Mouse (Mus musculus) liver, postnatal 0 days (tissue): ENCODE results near the gene Eva1b. TPM values are rescaled to one million over a fixed set of nuclear protein-coding genes. Genes with fewer than 3 reads are reported as not detected.

ENCODE experiments used
- ATAC-seq: fragments of 200-750 bp; cut with Nextera tagmentation; 2 replicates; pipeline ENCODE4 v1.8.0; 2017; ENCODE audit warnings: mild to moderate bottlenecking, moderate library complexity
- DNase-seq: peaks from one replicate; pipeline ENCODE4 v3.0.0-alpha.2; 2016
- H3K27ac ChIP-seq: fragments of 300-500 bp; sonication (generic); 2 replicates; pipeline ENCODE4 v1.5.1; 2014; ENCODE audit warnings: antibody characterized with exemption, moderate library complexity, mild to moderate bottlenecking, low read depth
- H3K27me3 ChIP-seq: fragments of 300-500 bp; sonication (generic); 2 replicates; pipeline ENCODE4 v1.6.1; 2014; ENCODE audit warnings: low read length, control low read depth, mixed read lengths; ENCODE audit not compliant: insufficient read depth
- H3K36me3 ChIP-seq: fragments of 300-500 bp; sonication (generic); replicated peaks from 2 replicates; pipeline ENCODE4 v1.6.1; 2014; ENCODE audit warnings: mild to moderate bottlenecking, control low read depth, low read length, moderate library complexity, mixed read lengths; ENCODE audit not compliant: insufficient read depth
- H3K4me1 ChIP-seq: fragments of 300-500 bp; sonication (generic); 2 replicates; pipeline ENCODE4 v1.6.1; 2014; ENCODE audit warnings: antibody characterized with exemption, mild to moderate bottlenecking, control low read depth; ENCODE audit not compliant: insufficient read depth
- H3K4me2 ChIP-seq: fragments of 300-500 bp; sonication (generic); 2 replicates; pipeline ENCODE4 v1.6.1; 2014; ENCODE audit warnings: low read depth, mild to moderate bottlenecking, low read length, moderate library complexity, mixed read lengths
- H3K4me3 ChIP-seq: fragments of 300-500 bp; sonication (generic); 2 replicates; pipeline ENCODE4 v1.5.1; 2014; ENCODE audit warnings: low read depth, low read length
- H3K9ac ChIP-seq: fragments of 300-500 bp; sonication (generic); replicated peaks from 2 replicates; pipeline ENCODE4 v1.6.1; 2014; ENCODE audit warnings: mild to moderate bottlenecking, moderate library complexity
- H3K9me3 ChIP-seq: fragments of 300-500 bp; sonication (generic); 2 replicates; pipeline ENCODE4 v1.6.1; 2016; ENCODE audit warnings: mild to moderate bottlenecking, control low read depth, low read length, mixed read lengths
- CTCF ChIP-seq: sonication (generic); IDR thresholded peaks from 2 replicates; pipeline ENCODE4 v1.5.1; 2016; ENCODE audit warnings: antibody characterized with exemption, low read depth
- EP300 ChIP-seq: IDR thresholded peaks from 2 replicates; pipeline ENCODE4 v1.6.1; 2016; ENCODE audit warnings: antibody characterized with exemption, low read depth, mild to moderate bottlenecking
- WGBS: fragments of 180-500 bp; shearing (Covaris S2); extraction: QIAGEN DNeasy Blood & Tissue Kit; methylation state at CpG from one replicate; pipeline ENCODE4 v1.1.7; 2014; ENCODE audit not compliant: insufficient replicate concordance; 5-methylcytosine and 5-hydroxymethylcytosine counted together
- polyA plus RNA-seq: library from polyadenylated mRNA; unstranded; fragments of >200 nt; fragmentation: Nextera tagmentation; extraction: Ambion mirVana; gene quantifications from 2 replicates; pipeline ENCODE4 v1.2.1, GENCODE M21; 2015

Eva1b gene
- polyA plus RNA-seq, 1 experiment from 2014 or later, result 17.7 TPM

- 56% methylated on average over 7 of the region's 7 CpGs for WGBS
- ATAC-seq, result peak; percentile 80
- H3K36me3 ChIP-seq, result peaks cover 60% of the 10 kb centered on the region
- no peak overlapping the region; the same call in 1 of the 2 replicates for H3K27ac ChIP-seq
- no peak overlapping the region for H3K4me3 ChIP-seq
- no peak for TF ChIP-seq EP300
- TF ChIP-seq CTCF, result peak; percentile 93
- no peaks in the 10 kb centered on the region for H3K9me3 ChIP-seq
- H3K9ac ChIP-seq, result no peak overlapping the region
- H3K4me2 ChIP-seq, result no peak overlapping the region
- peaks cover 4% of the 10 kb centered on the region; the same call in 1 of the 2 replicates for H3K4me1 ChIP-seq
- peak; percentile 42 for DNase-seq
- H3K27me3 ChIP-seq, result no peaks in the 10 kb centered on the region
Measured at GRCm38 (mm10) chr4:126181170-126181957, 33.8 kb downstream of the Eva1b start.

- Histone ChIP-seq H3K4me2 (no peak overlapping the region), H3K9me3 (no peaks in the 10 kb centered on the region), H3K4me3 (no peak overlapping the region), H3K36me3 (peaks cover 59% of the 10 kb centered on the region), H3K4me1 (peaks cover 4% of the 10 kb centered on the region; the same call in 1 of the 2 replicates), H3K27ac (no peak overlapping the region), H3K27me3 (no peaks in the 10 kb centered on the region), H3K9ac (no peak overlapping the region)
- DNase-seq (no peak), ATAC-seq (peak; percentile 72)
- TF ChIP-seq EP300 (no peak), CTCF (no peak)
- 70% methylated on average over 5 of the region's 5 CpGs for WGBS
Measured at GRCm38 (mm10) chr4:126183034-126183433, 35.5 kb downstream of the Eva1b start.

GRCm38 (mm10) chr4:126187096-126187495 lies 39.6 kb downstream of the Eva1b start:
- WGBS, result 89% methylated on average over 3 of the region's 3 CpGs
- Histone ChIP-seq H3K4me2 (no peak overlapping the region), H3K36me3 (peaks cover 54% of the 10 kb centered on the region), H3K4me3 (no peak overlapping the region), H3K27ac (no peak overlapping the region), H3K9me3 (no peaks in the 10 kb centered on the region), H3K9ac (no peak overlapping the region), H3K27me3 (no peaks in the 10 kb centered on the region), H3K4me1 (0 out of 2 replicates have a peak, but pooled peaks cover 2% of the 10 kb centered on the region)
- TF ChIP-seq CTCF, result no peak
- TF ChIP-seq EP300, result no peak
- no peak for ATAC-seq
- DNase-seq, result no peak

- H3K36me3 ChIP-seq, result peaks cover 58% of the 10 kb centered on the region
- 86% methylated on average over 2 of the region's 2 CpGs for WGBS
- no peak overlapping the region for H3K4me3 ChIP-seq
- DNase-seq, result no peak
- 0 out of 2 replicates have a peak, but pooled peaks cover 2% of the 10 kb centered on the region for H3K4me1 ChIP-seq
- no peaks in the 10 kb centered on the region for H3K9me3 ChIP-seq
- TF ChIP-seq CTCF, result no peak
- no peak for TF ChIP-seq EP300
- no peak overlapping the region for H3K4me2 ChIP-seq
- H3K27ac ChIP-seq, result no peak overlapping the region
- no peak for ATAC-seq
- H3K27me3 ChIP-seq, result no peaks in the 10 kb centered on the region
- no peak overlapping the region for H3K9ac ChIP-seq
Measured at GRCm38 (mm10) chr4:126190636-126191035, 43.1 kb downstream of the Eva1b start.

- no peak for DNase-seq
- Histone ChIP-seq H3K4me3 (no peak overlapping the region), H3K36me3 (peaks cover 39% of the 10 kb centered on the region), H3K9ac (no peak overlapping the region), H3K4me1 (peaks cover 20% of the 10 kb centered on the region), H3K27ac (no peak overlapping the region), H3K4me2 (no peak overlapping the region), H3K9me3 (no peaks in the 10 kb centered on the region), H3K27me3 (no peaks in the 10 kb centered on the region)
- TF ChIP-seq CTCF (no peak), EP300 (no peak)
- ATAC-seq, result no peak
Measured at GRCm38 (mm10) chr4:126194216-126194615, 46.7 kb downstream of the Eva1b start.

GRCm38 (mm10) chr4:126194916-126195315 lies 47.4 kb downstream of the Eva1b start:
- no peak for DNase-seq
- TF ChIP-seq EP300, result no peak
- TF ChIP-seq CTCF, result no peak
- no peak for ATAC-seq
- 87% methylated on average over 4 of the region's 4 CpGs for WGBS
- Histone ChIP-seq H3K4me2 (no peak overlapping the region), H3K4me3 (no peak overlapping the region), H3K27ac (no peak overlapping the region), H3K36me3 (peaks cover 39% of the 10 kb centered on the region), H3K9ac (no peak overlapping the region), H3K27me3 (no peaks in the 10 kb centered on the region), H3K4me1 (peaks cover 27% of the 10 kb centered on the region), H3K9me3 (no peaks in the 10 kb centered on the region)
